Mouse (Mus musculus): ENCODE data around the gene Ankrd55. TPM values are rescaled to one million over a fixed set of nuclear protein-coding genes. Genes with fewer than 3 reads are reported as not detected.

The Ankrd55 gene
- polyA plus RNA-seq, 2 experiments = 1.0 to 1.6 TPM

DNA sequence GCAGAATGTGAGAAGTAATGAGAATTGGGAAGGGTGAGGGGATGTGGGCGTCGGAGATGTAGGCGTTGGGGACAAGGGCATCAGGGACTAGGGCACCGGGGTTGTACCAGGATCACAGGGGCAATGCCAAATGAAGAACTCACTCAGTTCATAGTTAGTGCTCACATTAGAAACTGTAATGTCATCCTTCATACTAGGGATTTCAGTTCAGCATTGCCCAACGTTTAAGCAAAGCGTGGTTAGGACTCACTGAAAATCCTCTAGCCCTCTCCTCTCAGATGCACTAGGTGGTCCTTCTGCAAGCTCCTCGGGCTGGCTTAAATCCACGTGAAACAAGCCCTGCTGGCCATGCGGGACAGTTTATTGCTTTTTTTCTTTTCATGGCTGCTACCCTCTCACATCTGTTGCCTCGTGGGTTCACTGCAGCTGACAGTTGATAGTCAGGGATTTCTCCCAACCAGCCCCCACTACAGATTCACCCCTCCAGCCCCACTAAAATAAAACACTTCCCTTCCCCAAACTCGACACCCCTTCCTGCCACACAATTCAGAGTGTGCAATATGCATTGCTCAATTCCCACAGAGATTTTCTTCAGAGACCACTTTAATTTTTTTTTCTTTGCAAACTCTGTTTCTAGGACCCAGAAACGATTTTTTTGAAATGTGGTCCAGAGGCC lies 35.5 kb downstream of the Ankrd55 start:
- WGBS = 25% methylated on average over 12 of the region's 12 CpGs
- H3K4me2 ChIP-seq (replicated peaks; ENCODE audit: low read depth, low read length, severe bottlenecking) = no peak overlapping the region
- no peak overlapping the region for H3K27ac ChIP-seq (replicated peaks; ENCODE audit: low read depth, low read length)
- no peak for DNase-seq (ENCODE audit: low spot score)
- no peaks in the 10 kb centered on the region for H3K36me3 ChIP-seq (ENCODE audit: control insufficient read depth, insufficient read depth, low read length)
- no peak overlapping the region for H3K9ac ChIP-seq (ENCODE audit: low read depth, low read length, severe bottlenecking)
- TF ChIP-seq POLR2A (IDR thresholded peaks at IDR 0.05; ENCODE audit: borderline replicate concordance, extremely low read depth, insufficient read depth, insufficient read length) = no peak
- H3K9me3 ChIP-seq (ENCODE audit: control insufficient read depth, low read length) = no peaks in the 10 kb centered on the region; the same call in 1 of the 2 replicates
- no peaks in the 10 kb centered on the region for H3K27me3 ChIP-seq (ENCODE audit: control insufficient read depth, insufficient read depth, low read length)
- no peak overlapping the region for H3K4me3 ChIP-seq (replicated peaks; ENCODE audit: low read length)
- peaks cover 25% of the 10 kb centered on the region for H3K4me1 ChIP-seq (ENCODE audit: control insufficient read depth, insufficient read depth, low read length)
- ATAC-seq (ENCODE audit: low FRiP score, low read depth) = no peak; the same call in 1 of the 2 replicates

DNA sequence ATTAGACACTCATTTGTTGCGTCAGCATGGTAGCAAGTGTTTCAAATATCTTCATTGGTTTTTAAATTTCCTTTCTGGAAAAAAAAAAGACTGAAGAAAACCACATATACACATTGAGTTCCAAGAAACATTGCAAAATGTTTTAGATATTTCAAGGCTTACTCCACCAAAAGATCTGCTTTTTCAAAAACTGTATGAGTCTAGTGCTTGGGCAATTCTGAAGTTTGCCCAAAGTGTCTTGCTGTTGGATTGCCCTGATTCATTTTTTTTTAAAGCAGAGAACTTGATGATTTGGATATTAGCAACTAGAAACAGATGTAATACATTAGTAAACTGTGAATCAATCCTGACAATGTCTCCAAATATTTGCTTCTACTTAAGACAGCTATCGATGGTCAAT lies 36.9 kb downstream of the Ankrd55 start:
- Histone ChIP-seq H3K4me1 (ENCODE audit: control insufficient read depth, insufficient read depth, low read length) (peaks cover 31% of the 10 kb centered on the region), H3K27me3 (ENCODE audit: control insufficient read depth, insufficient read depth, low read length) (no peaks in the 10 kb centered on the region), H3K9ac (ENCODE audit: low read depth, low read length, severe bottlenecking) (no peak overlapping the region), H3K9me3 (ENCODE audit: control insufficient read depth, low read length) (no peaks in the 10 kb centered on the region; the same call in 1 of the 2 replicates), H3K27ac (replicated peaks; ENCODE audit: low read depth, low read length) (no peak overlapping the region), H3K36me3 (ENCODE audit: control insufficient read depth, insufficient read depth, low read length) (no peaks in the 10 kb centered on the region), H3K4me3 (replicated peaks; ENCODE audit: low read length) (no peak overlapping the region), H3K4me2 (replicated peaks; ENCODE audit: low read depth, low read length, severe bottlenecking) (no peak overlapping the region)
- ATAC-seq (ENCODE audit: low FRiP score, low read depth) (no peak), DNase-seq (ENCODE audit: low spot score) (no peak)
- no peak for TF ChIP-seq POLR2A (IDR thresholded peaks at IDR 0.05; ENCODE audit: borderline replicate concordance, extremely low read depth, insufficient read depth, insufficient read length)
- WGBS = 87% methylated on average over 2 of the region's 2 CpGs

DNA sequence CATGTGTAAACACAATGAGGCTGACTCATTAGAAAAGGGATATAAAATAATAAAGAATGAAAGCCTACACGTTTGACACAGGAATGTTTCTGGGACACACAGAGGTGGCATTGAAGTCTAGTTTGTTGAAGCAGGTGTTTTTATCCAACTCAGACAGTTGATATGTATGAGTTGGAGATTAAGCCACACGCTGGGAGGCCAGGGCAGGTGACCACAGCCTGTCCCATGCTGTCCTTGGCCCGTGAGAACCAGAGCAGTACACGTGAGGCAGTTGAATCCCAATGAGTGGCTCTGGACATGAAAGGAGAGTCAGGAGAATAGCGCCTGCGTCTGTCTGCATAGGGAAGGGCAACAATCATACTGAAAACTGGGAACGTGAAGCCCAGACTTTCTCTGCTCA lies 38.2 kb downstream of the Ankrd55 start:
- H3K4me2 ChIP-seq (replicated peaks; ENCODE audit: low read depth, low read length, severe bottlenecking) = no peak overlapping the region
- H3K9ac ChIP-seq (ENCODE audit: low read depth, low read length, severe bottlenecking) = no peak overlapping the region
- H3K9me3 ChIP-seq (ENCODE audit: control insufficient read depth, low read length) = no peaks in the 10 kb centered on the region
- DNase-seq (ENCODE audit: low spot score) (no peak), ATAC-seq (ENCODE audit: low FRiP score, low read depth) (no peak)
- H3K36me3 ChIP-seq (ENCODE audit: control insufficient read depth, insufficient read depth, low read length) = no peaks in the 10 kb centered on the region
- no peak overlapping the region; the same call in 1 of the 2 replicates for H3K27ac ChIP-seq (replicated peaks; ENCODE audit: low read depth, low read length)
- no peak overlapping the region for H3K4me3 ChIP-seq (replicated peaks; ENCODE audit: low read length)
- WGBS = 79% methylated on average over 7 of the region's 7 CpGs
- no peaks in the 10 kb centered on the region for H3K27me3 ChIP-seq (ENCODE audit: control insufficient read depth, insufficient read depth, low read length)
- peaks cover 42% of the 10 kb centered on the region for H3K4me1 ChIP-seq (ENCODE audit: control insufficient read depth, insufficient read depth, low read length)
- TF ChIP-seq POLR2A (IDR thresholded peaks at IDR 0.05; ENCODE audit: borderline replicate concordance, extremely low read depth, insufficient read depth, insufficient read length) = no peak

DNA sequence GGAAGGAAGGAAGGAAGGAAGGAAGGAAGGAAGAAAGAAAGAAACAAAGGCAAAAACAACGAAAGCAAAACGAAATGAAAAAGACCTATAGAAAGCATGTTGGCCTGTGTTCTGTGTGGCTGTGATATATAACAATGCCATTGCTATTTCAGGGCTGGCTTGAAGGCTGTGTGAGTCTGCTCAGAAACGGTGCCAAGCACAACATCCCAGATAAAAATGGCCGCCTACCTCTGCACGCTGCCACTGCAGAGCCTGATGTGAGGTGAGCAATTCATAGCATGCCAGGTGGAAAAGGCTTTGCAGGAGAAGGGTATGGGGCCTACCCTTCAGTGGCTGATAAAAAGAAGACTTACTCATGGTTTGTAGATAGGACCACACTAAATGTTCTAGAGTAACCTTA lies 38.7 kb downstream of the Ankrd55 start:
- Histone ChIP-seq H3K4me1 (ENCODE audit: control insufficient read depth, insufficient read depth, low read length) (peaks cover 45% of the 10 kb centered on the region), H3K9me3 (ENCODE audit: control insufficient read depth, low read length) (no peaks in the 10 kb centered on the region), H3K27me3 (ENCODE audit: control insufficient read depth, insufficient read depth, low read length) (no peaks in the 10 kb centered on the region), H3K27ac (replicated peaks; ENCODE audit: low read depth, low read length) (peak overlapping the region; percentile 69), H3K9ac (ENCODE audit: low read depth, low read length, severe bottlenecking) (no peak overlapping the region), H3K4me3 (replicated peaks; ENCODE audit: low read length) (no peak overlapping the region), H3K36me3 (ENCODE audit: control insufficient read depth, insufficient read depth, low read length) (no peaks in the 10 kb centered on the region), H3K4me2 (replicated peaks; ENCODE audit: low read depth, low read length, severe bottlenecking) (no peak overlapping the region)
- no peak for TF ChIP-seq POLR2A (IDR thresholded peaks at IDR 0.05; ENCODE audit: borderline replicate concordance, extremely low read depth, insufficient read depth, insufficient read length)
- WGBS = 73% methylated on average over 5 of the region's 5 CpGs
- DNase-seq (ENCODE audit: low spot score) (no peak), ATAC-seq (ENCODE audit: low FRiP score, low read depth) (no peak)

DNA sequence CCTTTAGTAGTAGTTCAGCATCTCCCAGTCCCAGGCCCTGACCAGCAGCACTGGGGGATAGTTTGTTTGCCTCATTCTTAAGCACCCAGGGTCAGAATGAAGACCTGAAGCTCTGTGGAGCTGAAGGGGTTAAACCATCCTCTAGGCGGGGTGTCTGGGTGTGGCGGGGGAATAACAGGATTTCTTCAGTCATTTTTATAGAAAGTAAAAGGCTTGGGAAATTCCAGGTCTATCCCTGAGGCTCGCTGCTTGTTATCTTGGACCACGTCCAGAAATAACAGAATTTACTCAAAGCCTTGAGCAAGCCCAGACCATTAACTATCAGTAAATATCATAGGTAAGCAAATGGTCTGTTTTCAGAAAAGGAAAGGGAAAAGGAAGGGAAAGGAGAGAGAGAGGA lies 39.3 kb downstream of the Ankrd55 start:
- H3K4me1 ChIP-seq (ENCODE audit: control insufficient read depth, insufficient read depth, low read length) = peaks cover 46% of the 10 kb centered on the region

More for the DNA sequence above, 39.3 kb downstream of the Ankrd55 start:
- Histone ChIP-seq H3K9me3 (ENCODE audit: control insufficient read depth, low read length) (no peaks in the 10 kb centered on the region), H3K27ac (replicated peaks; ENCODE audit: low read depth, low read length) (peak overlapping the region; percentile 69), H3K9ac (ENCODE audit: low read depth, low read length, severe bottlenecking) (no peak overlapping the region), H3K4me3 (replicated peaks; ENCODE audit: low read length) (no peak overlapping the region), H3K36me3 (ENCODE audit: control insufficient read depth, insufficient read depth, low read length) (no peaks in the 10 kb centered on the region), H3K27me3 (ENCODE audit: control insufficient read depth, insufficient read depth, low read length) (no peaks in the 10 kb centered on the region), H3K4me2 (replicated peaks; ENCODE audit: low read depth, low read length, severe bottlenecking) (no peak overlapping the region)
- no peak for TF ChIP-seq POLR2A (IDR thresholded peaks at IDR 0.05; ENCODE audit: borderline replicate concordance, extremely low read depth, insufficient read depth, insufficient read length)
- DNase-seq (ENCODE audit: low spot score) (peak; percentile 75), ATAC-seq (ENCODE audit: low FRiP score, low read depth) (no peak)
- 11% methylated on average over 4 of the region's 4 CpGs for WGBS

Measured in limb, embryonic 14.5 days (tissue).